Mouse (Mus musculus) limb, embryonic 11.5 days (tissue): Measurements from ENCODE around the gene Tex28. TPM values are rescaled to one million over a fixed set of nuclear protein-coding genes. Genes with fewer than 3 reads are reported as not detected.
A peak's percentile ranks its signal among the peaks of the same experiment; 100 is the strongest.
"Not testable (repeated sequence)": the region's sequence is repeated elsewhere in the genome, so short reads cannot be mapped to it uniquely, and the experiment has no call there.

ENCODE experiments used
- ATAC-seq: fragments of 200-750 bp; cut with Nextera tagmentation; 2 replicates; pipeline ENCODE4 v1.8.0; 2017; ENCODE audit warnings: low read depth; ENCODE audit not compliant: insufficient number of reproducible peaks, low FRiP score, low TSS enrichment
- DNase-seq: peaks from one replicate; pipeline ENCODE4 v3.0.0-alpha.2; 2015; ENCODE audit warnings: low spot score
- H3K27ac ChIP-seq: fragments of 300-500 bp; sonication (generic); replicated peaks from 2 replicates; pipeline ENCODE4 v1.5.1; 2014; ENCODE audit warnings: low read depth, mild to moderate bottlenecking, low read length
- H3K27me3 ChIP-seq: fragments of 300-500 bp; sonication (generic); 2 replicates; pipeline ENCODE4 v1.6.1; 2014; ENCODE audit warnings: mild to moderate bottlenecking, low read length, mixed read lengths; ENCODE audit not compliant: control insufficient read depth, insufficient read depth
- H3K36me3 ChIP-seq: fragments of 300-500 bp; sonication (generic); 2 replicates; pipeline ENCODE4 v1.6.1; 2014; ENCODE audit warnings: mild to moderate bottlenecking, low read length, moderate library complexity, mixed read lengths; ENCODE audit not compliant: control insufficient read depth, insufficient read depth
- H3K4me1 ChIP-seq: fragments of 300-500 bp; sonication (generic); 2 replicates; pipeline ENCODE4 v1.6.1; 2014; ENCODE audit warnings: low read length, mixed read lengths; ENCODE audit not compliant: control insufficient read depth, insufficient read depth
- H3K4me2 ChIP-seq: fragments of 300-500 bp; sonication (generic); 2 replicates; pipeline ENCODE4 v1.6.1; 2014; ENCODE audit warnings: low read depth, mild to moderate bottlenecking, moderate library complexity; ENCODE audit not compliant: severe bottlenecking
- H3K4me3 ChIP-seq: fragments of 300-500 bp; sonication (generic); 2 replicates; pipeline ENCODE4 v1.5.1; 2014; ENCODE audit warnings: low read depth, low read length
- H3K9ac ChIP-seq: fragments of 300-500 bp; sonication (generic); 2 replicates; pipeline ENCODE4 v1.6.1; 2014; ENCODE audit warnings: mild to moderate bottlenecking, low read length
- H3K9me3 ChIP-seq: fragments of 300-500 bp; sonication (generic); 2 replicates; pipeline ENCODE4 v1.6.1; 2016; ENCODE audit warnings: low read length; ENCODE audit not compliant: control insufficient read depth
- WGBS: fragments of 180-500 bp; shearing (Covaris S2); extraction: QIAGEN DNeasy Blood & Tissue Kit; methylation state at CpG from one replicate; pipeline ENCODE4 v1.1.7; 2014; 5-methylcytosine and 5-hydroxymethylcytosine counted together
- polyA plus RNA-seq: library from polyadenylated mRNA; unstranded; fragments of >200 nt; fragmentation: Nextera tagmentation; extraction: Ambion mirVana; gene quantifications from 2 replicates; pipeline ENCODE4 v1.2.1, GENCODE M21; 2014

Gene Tex28
- not detected in 2 replicates for polyA plus RNA-seq

DNA sequence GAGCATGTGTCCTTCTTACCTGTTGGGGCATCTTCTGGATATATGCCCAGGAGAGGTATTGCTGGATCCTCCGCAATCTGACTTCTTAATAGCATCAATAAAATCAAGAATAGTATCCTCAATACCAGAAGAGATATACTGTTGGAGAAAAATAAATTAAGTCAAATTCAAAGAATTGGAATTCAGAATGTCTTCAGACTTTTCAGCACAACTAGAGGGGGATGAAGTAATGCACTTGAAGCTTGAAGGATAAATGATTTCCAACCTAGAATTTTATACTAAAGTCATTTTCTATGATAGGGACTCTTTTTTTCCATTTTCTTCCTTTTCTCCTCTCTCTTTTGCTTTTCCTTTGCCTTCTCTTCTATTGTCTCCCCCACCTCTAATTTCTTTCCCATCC is at the start of gene Tex28:
TSS of gene Tex28 (minus strand) at position 101 of the 400 bp plus-strand sequence.
- DNase-seq (no peak), ATAC-seq (no peak)
- Histone ChIP-seq H3K36me3 (no peaks in the 10 kb centered on the region), H3K4me2 (no peak within 1 kb of the TSS), H3K27me3 (no peaks in the 10 kb centered on the region), H3K27ac (no peak within 1 kb of the TSS), H3K9ac (no peak within 1 kb of the TSS), H3K4me1 (no peaks in the 10 kb centered on the region), H3K9me3 (no peaks in the 10 kb centered on the region), H3K4me3 (no peak within 1 kb of the TSS)
- WGBS = 90% methylated on average over 1 of the region's 1 CpGs

DNA sequence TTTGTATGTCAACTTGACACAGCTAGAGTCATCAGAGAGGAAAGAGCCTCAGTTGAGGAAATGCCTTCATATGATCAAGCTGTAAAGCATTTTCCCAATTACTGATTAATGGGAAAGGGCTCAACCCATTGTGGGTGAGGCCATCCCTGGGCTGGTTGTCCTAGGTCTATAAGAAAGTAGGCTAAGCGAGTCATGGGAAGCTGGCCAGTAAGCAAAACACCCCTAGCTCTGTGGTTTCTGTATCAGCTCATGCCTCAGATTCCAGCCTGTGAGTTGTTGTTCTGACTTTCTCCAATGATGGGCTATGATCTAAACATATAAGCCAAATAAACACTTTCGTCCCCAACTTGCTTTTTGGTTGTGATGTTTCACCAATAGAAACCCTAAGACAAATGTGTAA is 35.9 kb upstream of the Tex28 start:
- no peak for DNase-seq
- Histone ChIP-seq H3K9me3 (no peaks in the 10 kb centered on the region), H3K27me3 (no peaks in the 10 kb centered on the region), H3K4me2 (no peak overlapping the region), H3K4me1 (no peaks in the 10 kb centered on the region), H3K27ac (no peak overlapping the region), H3K4me3 (no peak overlapping the region), H3K36me3 (no peaks in the 10 kb centered on the region), H3K9ac (no peak overlapping the region)
- 86% methylated on average over 2 of the region's 2 CpGs for WGBS
- no peak for ATAC-seq

DNA sequence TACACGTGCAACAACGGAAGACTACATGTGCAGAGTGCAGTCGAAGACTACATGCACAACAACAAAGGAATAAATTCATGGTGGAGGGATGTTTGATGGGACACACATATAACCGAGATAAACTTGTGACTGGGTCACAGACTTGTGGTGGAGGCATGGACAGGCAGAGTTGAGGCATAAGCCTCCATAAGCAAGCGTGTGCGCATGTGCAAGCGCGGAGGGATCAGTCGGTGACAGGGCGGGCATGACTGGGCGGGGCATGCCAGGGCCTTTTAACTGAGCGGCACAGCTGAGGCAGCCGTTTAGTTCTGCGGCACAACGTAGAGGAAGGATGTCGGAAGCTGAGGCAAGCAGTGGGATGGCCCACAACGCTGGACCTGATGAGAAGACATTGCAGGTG is 9.3 kb upstream of the Tex28 start, which contains the start of gene Tktl1:
TSS of gene Tktl1 (plus strand) at position 301 of the 400 bp plus-strand sequence.
- Histone ChIP-seq H3K9me3 (no peaks in the 10 kb centered on the region), H3K27me3 (no peaks in the 10 kb centered on the region), H3K4me1 (no peaks in the 10 kb centered on the region), H3K36me3 (no peaks in the 10 kb centered on the region), H3K4me3 (no peak within 1 kb of the TSS), H3K27ac (no peak within 1 kb of the TSS), H3K4me2 (no peak within 1 kb of the TSS), H3K9ac (no peak within 1 kb of the TSS)
- DNase-seq (no peak), ATAC-seq (no peak)
- 90% methylated on average over 17 of the region's 17 CpGs for WGBS

DNA sequence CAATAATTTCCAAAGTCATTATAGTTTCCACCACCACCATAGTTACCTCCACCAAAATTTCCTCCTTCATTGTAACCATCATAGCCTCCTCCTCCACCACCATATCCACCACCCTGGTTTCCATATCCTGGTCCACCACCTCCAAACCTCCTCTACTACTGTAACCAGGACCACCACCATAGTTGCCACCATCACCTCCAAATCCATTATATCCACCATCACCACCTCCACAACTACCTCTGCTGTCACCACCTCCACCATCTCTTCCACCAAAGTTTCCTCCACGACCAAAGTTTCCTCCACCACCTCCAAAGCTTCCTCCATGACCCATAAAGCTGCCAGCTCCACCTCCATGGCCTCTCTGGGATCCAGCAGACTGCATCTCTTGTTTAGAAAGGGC is 32.4 kb downstream of the Tex28 start, which contains the start of gene Mecp2:
TSS of gene Mecp2 (minus strand) at position 101 of the 400 bp plus-strand sequence.
- H3K9ac ChIP-seq, H3K4me1 ChIP-seq, DNase-seq, H3K9me3 ChIP-seq, H3K4me3 ChIP-seq, H3K4me2 ChIP-seq, H3K27ac ChIP-seq, ATAC-seq, H3K36me3 ChIP-seq, H3K27me3 ChIP-seq: not testable (repeated sequence)
- WGBS = 17% methylated on average over 1 of the region's 1 CpGs

DNA sequence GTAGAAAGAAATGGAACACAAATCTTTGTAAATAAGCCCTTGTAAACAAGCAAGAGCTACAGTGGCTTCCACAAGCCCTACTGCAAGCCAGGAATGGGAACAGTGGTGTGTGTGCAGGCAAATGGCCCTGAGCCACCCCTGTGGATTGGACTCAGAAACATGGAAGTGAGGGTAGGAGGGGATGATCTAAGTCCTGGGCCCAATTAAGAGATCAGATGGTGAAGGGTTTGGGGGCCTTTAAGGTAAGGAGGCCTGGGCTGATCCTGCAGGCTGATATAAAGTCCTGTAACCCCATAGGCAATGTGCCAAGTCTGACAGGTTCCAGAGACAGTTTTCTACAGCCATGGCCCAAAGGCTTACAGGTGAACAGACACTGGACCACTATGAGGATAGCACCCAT is 40.5 kb downstream of the Tex28 start, which contains the start of gene Opn1mw:
TSS of gene Opn1mw (plus strand) at position 301 of the 400 bp plus-strand sequence.
- Histone ChIP-seq H3K9me3 (no peaks in the 10 kb centered on the region), H3K27me3 (no peaks in the 10 kb centered on the region), H3K4me1 (no peaks in the 10 kb centered on the region), H3K4me2 (no peak within 1 kb of the TSS), H3K36me3 (no peaks in the 10 kb centered on the region), H3K27ac (no peak within 1 kb of the TSS), H3K4me3 (no peak within 1 kb of the TSS), H3K9ac (no peak within 1 kb of the TSS)
- DNase-seq (no peak), ATAC-seq (no peak)

DNA sequence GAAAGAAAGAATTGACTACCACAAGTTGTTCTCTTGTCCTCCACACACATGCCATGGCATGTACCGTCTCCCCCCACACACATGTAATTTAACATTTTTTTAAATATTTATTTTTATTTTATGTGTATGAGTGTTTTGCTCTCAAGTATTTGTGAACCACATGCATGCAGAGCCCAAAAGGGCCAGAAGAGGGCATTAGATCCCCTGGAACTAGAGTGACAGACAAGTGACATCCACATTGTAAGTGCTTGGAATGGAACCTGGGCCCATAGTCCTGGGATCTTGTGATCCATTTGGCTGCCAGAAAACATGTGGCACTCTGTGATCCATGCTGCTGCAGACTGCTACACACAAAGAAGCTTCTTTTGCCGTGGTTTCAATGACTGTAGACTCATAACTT is 42.7 kb downstream of the Tex28 start:
- H3K4me3 ChIP-seq = no peak overlapping the region
- no peaks in the 10 kb centered on the region for H3K9me3 ChIP-seq
- WGBS = 60% methylated on average over 2 of the region's 2 CpGs
- H3K4me1 ChIP-seq = no peaks in the 10 kb centered on the region
- peak; percentile 20 for DNase-seq
- no peaks in the 10 kb centered on the region for H3K27me3 ChIP-seq
- H3K9ac ChIP-seq = no peak overlapping the region
- H3K27ac ChIP-seq = no peak overlapping the region
- no peak overlapping the region for H3K4me2 ChIP-seq
- no peaks in the 10 kb centered on the region for H3K36me3 ChIP-seq
- ATAC-seq = no peak

DNA sequence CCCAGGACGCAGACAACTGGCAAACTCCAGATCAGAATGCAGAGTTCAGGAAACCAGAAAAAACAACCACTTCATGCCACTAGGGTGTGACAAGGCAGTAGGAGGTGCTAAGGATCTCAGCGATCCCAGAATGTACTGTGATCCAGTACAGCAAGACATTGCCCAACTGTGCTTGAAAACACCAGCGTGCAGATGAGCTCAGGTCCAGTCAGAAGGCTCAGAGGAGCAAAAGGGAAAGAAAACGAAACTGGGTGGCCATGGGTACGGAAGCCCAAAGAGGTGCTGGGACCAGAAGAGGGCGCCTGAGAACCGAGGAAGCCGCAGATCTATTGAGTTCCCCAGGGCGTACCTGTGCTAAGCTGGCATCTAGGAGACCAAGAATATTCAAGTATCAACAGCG is 52.1 kb downstream of the Tex28 start:
- no peaks in the 10 kb centered on the region for H3K4me1 ChIP-seq
- no peak overlapping the region for H3K4me3 ChIP-seq
- no peak overlapping the region for H3K9ac ChIP-seq
- no peaks in the 10 kb centered on the region for H3K36me3 ChIP-seq
- WGBS = 26% methylated on average over 10 of the region's 10 CpGs
- 0 out of 2 replicates have a peak overlapping the region, but pooled peaks have one; percentile 22 for H3K4me2 ChIP-seq
- H3K27me3 ChIP-seq = no peaks in the 10 kb centered on the region
- H3K27ac ChIP-seq = no peak overlapping the region
- no peaks in the 10 kb centered on the region for H3K9me3 ChIP-seq
- DNase-seq = peak; percentile 32
- no peak for ATAC-seq

DNA sequence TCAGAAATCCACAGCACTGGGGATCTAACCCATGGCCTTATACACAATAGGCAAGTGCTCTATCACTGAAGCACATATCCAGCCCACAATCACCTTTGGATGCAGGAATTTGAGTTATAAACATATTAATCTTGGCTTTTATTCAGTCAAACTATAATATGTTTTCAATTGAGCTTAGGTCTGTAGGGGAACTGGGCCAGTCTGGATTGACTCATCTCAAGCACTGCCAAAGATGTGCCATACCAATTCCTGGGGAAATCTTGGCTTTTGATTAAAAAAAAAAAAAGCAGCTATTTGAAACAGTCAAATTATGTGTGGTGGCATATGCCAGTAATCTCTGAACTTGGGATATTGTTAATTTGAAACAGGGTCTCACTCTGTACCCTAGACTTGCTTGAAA is 53.6 kb downstream of the Tex28 start:
- DNase-seq = no peak
- Histone ChIP-seq H3K4me2 (no peak overlapping the region), H3K9me3 (no peaks in the 10 kb centered on the region), H3K27me3 (no peaks in the 10 kb centered on the region), H3K9ac (no peak overlapping the region), H3K4me3 (no peak overlapping the region), H3K36me3 (no peaks in the 10 kb centered on the region), H3K27ac (no peak overlapping the region), H3K4me1 (no peaks in the 10 kb centered on the region)
- ATAC-seq = no peak

DNA sequence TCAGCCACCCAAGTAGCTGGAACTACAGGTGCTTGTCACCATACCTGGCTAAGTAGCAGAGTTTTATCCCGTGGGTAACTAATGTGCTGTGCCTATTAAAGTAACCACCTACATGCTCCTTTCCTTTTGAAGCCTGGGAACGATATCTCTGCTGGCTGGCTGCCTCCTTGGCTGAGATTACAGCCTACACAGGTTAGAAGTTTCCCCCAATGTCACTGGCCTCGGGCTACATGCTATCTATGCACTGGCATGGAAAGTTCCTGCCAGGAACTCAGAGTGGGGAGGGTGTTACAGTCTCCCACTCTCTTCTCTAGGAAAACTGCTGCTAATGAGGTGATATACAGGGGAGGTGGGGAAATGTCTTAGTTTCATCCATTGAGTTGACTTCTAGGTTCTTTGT is 58.9 kb downstream of the Tex28 start:
- Histone ChIP-seq H3K4me2 (no peak overlapping the region), H3K9ac (no peak overlapping the region), H3K27me3 (no peaks in the 10 kb centered on the region), H3K27ac (no peak overlapping the region), H3K4me1 (no peaks in the 10 kb centered on the region), H3K36me3 (no peaks in the 10 kb centered on the region), H3K4me3 (no peak overlapping the region), H3K9me3 (no peaks in the 10 kb centered on the region)
- 37% methylated on average over 3 of the region's 3 CpGs for whole genome bisulfite sequencing
- ATAC-seq (no peak), DNase-seq (no peak)
